Mouse (Mus musculus) cerebellum, adult 2 months (tissue): ENCODE results near the gene Polr1b. TPM values are rescaled to one million over a fixed set of nuclear protein-coding genes. Genes with fewer than 3 reads are reported as not detected.

Source experiments
- DNase-seq, 2 experiments: peaks; one replicate each; pipeline ENCODE4 v3.0.0; 2021
- H3K27ac ChIP-seq: fragments of 200-500 bp; 2 replicates; pipeline ENCODE4 v1.5.1; 2012; ENCODE audit warnings: low read length, control low read depth, inconsistent platforms; ENCODE audit not compliant: insufficient read depth
- H3K27me3 ChIP-seq: fragments of 200-500 bp; 2 replicates; pipeline ENCODE4 v1.6.1; 2012; ENCODE audit warnings: inconsistent platforms, mild to moderate bottlenecking, low read length, moderate library complexity; ENCODE audit not compliant: control insufficient read depth, insufficient read depth
- H3K4me1 ChIP-seq: fragments of 200-500 bp; 2 replicates; pipeline ENCODE4 v1.6.1; 2011; ENCODE audit warnings: low read length; ENCODE audit not compliant: control insufficient read depth, insufficient read depth
- H3K4me3 ChIP-seq: fragments of 200-500 bp; replicated peaks from 2 replicates; pipeline ENCODE3; 2011; ENCODE audit warnings: mild to moderate bottlenecking, low read depth, low read length, control low read depth; ENCODE audit not compliant: insufficient read depth
- CTCF ChIP-seq: fragments of 200-500 bp; IDR thresholded peaks from 2 replicates; pipeline ENCODE4 v1.5.1; 2011; ENCODE audit warnings: low read depth, mild to moderate bottlenecking, control low read depth, low read length, moderate library complexity, borderline replicate concordance; ENCODE audit not compliant: insufficient read depth
- POLR2A ChIP-seq: fragments of 200-500 bp; IDR thresholded peaks from 2 replicates; pipeline ENCODE4 v1.6.1; 2011; ENCODE audit warnings: low read length, control low read depth, borderline replicate concordance; ENCODE audit not compliant: insufficient read depth
- WGBS: fragments of 180-500 bp; shearing (Covaris S2); methylation state at CpG from one replicate; pipeline ENCODE4 v1.1.7; 2018; 5-methylcytosine and 5-hydroxymethylcytosine counted together
- polyA plus RNA-seq: library from polyadenylated mRNA; depleted of rRNA; stranded (reverse); fragments of >200 nt; gene quantifications from 2 replicates; pipeline ENCODE4 v1.2.3, GENCODE M21; 2012

Polr1b gene
- polyA plus RNA-seq, 1 experiment: 36.0 TPM

DNA sequence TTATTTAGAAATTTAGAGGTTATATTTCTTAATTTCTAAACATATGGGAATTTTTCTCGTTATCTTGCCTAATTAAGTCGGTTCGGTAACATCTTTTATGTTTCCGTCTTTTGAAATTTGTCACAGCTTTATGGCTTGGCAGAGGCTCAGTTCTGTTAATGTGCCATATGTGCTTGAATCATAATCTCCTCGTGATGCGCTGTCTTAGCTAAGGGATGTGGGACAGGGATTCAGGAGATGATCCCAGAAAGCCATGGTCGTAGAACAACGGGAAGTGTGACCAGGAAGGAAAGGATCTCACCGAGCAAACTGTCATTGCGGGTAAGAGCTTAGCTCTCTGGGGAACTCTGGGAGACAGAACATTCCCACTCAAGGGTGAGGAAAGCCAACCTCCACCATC is 39.1 kb downstream of the Polr1b start:
- Histone ChIP-seq H3K27me3 (no peaks in the 10 kb centered on the region), H3K4me3 (no peak overlapping the region), H3K27ac (no peak overlapping the region), H3K4me1 (no peaks in the 10 kb centered on the region)
- 6% methylated on average over 10 of the region's 10 CpGs for WGBS
- peak; percentile 48 to 75 for DNase-seq
- TF ChIP-seq CTCF (no peak), POLR2A (no peak)

GRCm38 (mm10) chr2:129148836-129149235 is 48.0 kb downstream of the Polr1b start:
- Histone ChIP-seq H3K27me3 (no peaks in the 10 kb centered on the region), H3K4me1 (no peaks in the 10 kb centered on the region), H3K27ac (no peak overlapping the region), H3K4me3 (no peak overlapping the region)
- no peak for DNase-seq
- 27% methylated on average over 2 of the region's 2 CpGs for WGBS
- no peak for TF ChIP-seq CTCF
- no peak for TF ChIP-seq POLR2A

GRCm38 (mm10) chr2:129150386-129150785 is 49.6 kb downstream of the Polr1b start:
- no peaks in the 10 kb centered on the region for H3K4me1 ChIP-seq
- TF ChIP-seq CTCF (no peak), POLR2A (no peak)
- WGBS: 76% methylated on average over 5 of the region's 5 CpGs
- no peak for DNase-seq
- no peaks in the 10 kb centered on the region for H3K27me3 ChIP-seq
- no peak overlapping the region for H3K27ac ChIP-seq
- H3K4me3 ChIP-seq: no peak overlapping the region

GRCm38 (mm10) chr2:129151111-129151510 is 50.3 kb downstream of the Polr1b start:
- TF ChIP-seq POLR2A: no peak
- TF ChIP-seq CTCF: no peak
- Histone ChIP-seq H3K27ac (no peak overlapping the region), H3K27me3 (no peaks in the 10 kb centered on the region), H3K4me3 (no peak overlapping the region), H3K4me1 (no peaks in the 10 kb centered on the region)
- DNase-seq: no peak
- WGBS: 58% methylated on average over 9 of the region's 9 CpGs

DNA sequence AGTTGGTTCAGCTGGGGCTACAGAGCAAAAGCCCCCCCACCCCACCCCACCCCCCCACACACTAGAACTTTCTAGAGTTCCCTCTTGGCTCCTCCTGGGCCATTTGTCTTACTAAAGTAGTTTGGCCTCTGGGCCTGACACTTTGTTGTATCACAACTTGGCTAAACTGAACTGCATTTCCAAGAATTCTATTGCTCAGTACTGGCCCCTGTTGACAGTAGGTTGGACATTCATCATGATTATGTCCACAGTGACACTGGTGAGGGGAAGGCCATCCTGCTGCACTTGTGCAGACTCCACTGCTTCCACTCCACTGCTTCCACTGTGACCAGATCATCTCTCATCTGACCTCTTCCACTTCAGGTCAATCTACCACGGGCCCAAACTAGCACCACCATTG is 52.0 kb downstream of the Polr1b start:
- 78% methylated on average over 1 of the region's 1 CpGs for WGBS
- H3K27me3 ChIP-seq: no peaks in the 10 kb centered on the region
- no peak for DNase-seq
- no peak overlapping the region for H3K4me3 ChIP-seq
- no peaks in the 10 kb centered on the region for H3K4me1 ChIP-seq
- TF ChIP-seq CTCF (no peak), POLR2A (no peak)
- no peak overlapping the region for H3K27ac ChIP-seq

GRCm38 (mm10) chr2:129164815-129165214 is 64.0 kb downstream of the Polr1b start:
- no peak overlapping the region for H3K4me3 ChIP-seq
- WGBS: 76% methylated on average over 5 of the region's 5 CpGs
- H3K4me1 ChIP-seq: no peaks in the 10 kb centered on the region
- H3K27me3 ChIP-seq: no peaks in the 10 kb centered on the region
- H3K27ac ChIP-seq: no peak overlapping the region
- TF ChIP-seq CTCF (no peak), POLR2A (no peak)
- no peak for DNase-seq

GRCm38 (mm10) chr2:129166466-129167463 is 66.0 kb downstream of the Polr1b start:
- Histone ChIP-seq H3K27me3 (no peaks in the 10 kb centered on the region), H3K4me3 (no peak overlapping the region)
- 64% methylated on average over 10 of the region's 10 CpGs for WGBS

GRCm38 (mm10) chr2:129173386-129173785 is 72.6 kb downstream of the Polr1b start:
- no peak for TF ChIP-seq POLR2A
- no peak for TF ChIP-seq CTCF
- no peaks in the 10 kb centered on the region for H3K4me1 ChIP-seq
- no peaks in the 10 kb centered on the region for H3K27me3 ChIP-seq
- H3K4me3 ChIP-seq: no peak overlapping the region
- WGBS: 43% methylated on average over 10 of the region's 10 CpGs
- DNase-seq: no peak
- no peak overlapping the region for H3K27ac ChIP-seq

More at GRCm38 (mm10) chr2:129166466-129167463, 66.0 kb downstream of the Polr1b start:
- no peak for TF ChIP-seq CTCF
- no peak for TF ChIP-seq POLR2A
- Histone ChIP-seq H3K27ac (no peak overlapping the region), H3K4me1 (no peaks in the 10 kb centered on the region)
- no peak for DNase-seq
